Mouse (Mus musculus) olfactory bulb, adult 2 months (tissue): Measurements from ENCODE around the gene Kcnh7.

ENCODE experiments used
- CTCF ChIP-seq: fragments of 200-500 bp; IDR thresholded peaks from 2 replicates; pipeline ENCODE4 v1.5.1; 2012; ENCODE audit warnings: low read depth, mild to moderate bottlenecking, low read length, moderate library complexity; ENCODE audit not compliant: insufficient read depth
- POLR2A ChIP-seq: fragments of 200-500 bp; IDR thresholded peaks from 2 replicates; pipeline ENCODE4 v1.6.1; 2012; ENCODE audit warnings: mild to moderate bottlenecking, low read depth, low read length, moderate library complexity; ENCODE audit not compliant: insufficient read depth

GRCm38 (mm10) chr2:63120316-63120715 is 63.8 kb downstream of the Kcnh7 start:
- TF ChIP-seq CTCF (no peak), POLR2A (no peak)
